Mouse (Mus musculus) embryo, embryonic 10.5 days (tissue): Measurements from ENCODE around the gene Bhlhb9.

Source experiments
- DNase-seq: peaks from one replicate; pipeline ENCODE4 v3.0.0-alpha.2; 2015; ENCODE audit warnings: low spot score

Gene Bhlhb9

DNA sequence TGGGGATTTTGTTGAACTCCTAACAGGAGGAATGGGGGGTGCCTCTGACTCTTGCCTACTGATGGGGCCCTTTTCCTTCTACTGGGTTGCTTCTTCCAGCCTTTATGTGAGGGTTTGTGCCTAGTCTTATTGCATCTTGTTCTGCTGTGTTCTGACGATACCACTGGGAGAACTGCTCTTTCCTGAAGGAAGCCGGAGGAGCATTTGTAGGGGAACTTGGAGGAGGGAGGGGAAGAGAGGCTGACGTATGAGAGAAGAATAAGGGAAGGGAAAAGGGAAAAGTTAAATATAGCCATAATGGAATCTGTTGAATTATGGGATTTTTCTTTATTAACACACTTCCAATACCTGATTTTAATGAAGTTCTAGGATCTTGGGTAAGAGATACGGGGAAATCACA lies 119.2 kb downstream of the Bhlhb9 start:
- DNase-seq, result no peak

DNA sequence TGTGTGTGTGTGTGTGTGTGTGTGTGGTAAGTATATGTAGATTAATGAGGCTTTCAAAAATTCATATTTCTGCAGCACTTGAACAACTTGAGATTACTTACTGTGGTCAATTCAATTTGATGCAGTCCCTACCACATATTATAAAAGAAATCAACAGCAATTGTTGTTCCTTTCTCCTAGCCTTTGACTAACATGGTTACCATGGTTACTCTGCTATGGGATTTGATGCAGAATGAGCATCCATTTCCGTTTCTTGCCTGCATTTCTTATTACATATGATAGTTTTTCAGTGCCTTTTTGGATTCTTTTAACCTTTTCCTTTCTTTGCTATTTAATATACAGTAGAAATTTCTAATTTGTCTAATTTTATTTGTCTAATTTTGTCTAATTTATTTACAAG lies 119.7 kb downstream of the Bhlhb9 start:
- no peak for DNase-seq

DNA sequence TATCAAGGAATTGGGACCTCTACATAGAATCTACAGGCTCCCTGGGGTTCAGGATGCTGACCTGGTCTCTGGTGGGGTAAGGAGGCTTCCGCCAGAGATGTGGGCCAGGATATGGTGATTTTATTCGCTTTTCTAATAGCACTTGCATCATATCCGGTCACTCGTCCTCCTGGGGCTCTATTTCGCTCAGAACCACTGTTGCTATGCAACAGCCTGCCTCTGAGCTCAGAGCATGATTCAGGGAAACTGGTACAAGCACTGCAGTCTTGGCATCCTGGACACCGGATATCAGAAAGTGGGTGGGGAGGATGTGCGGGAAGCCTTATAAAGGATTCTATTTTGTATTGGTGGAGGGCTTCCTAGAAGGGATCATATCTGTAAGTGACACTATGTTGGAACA lies 124.8 kb downstream of the Bhlhb9 start:
- no peak for DNase-seq

DNA sequence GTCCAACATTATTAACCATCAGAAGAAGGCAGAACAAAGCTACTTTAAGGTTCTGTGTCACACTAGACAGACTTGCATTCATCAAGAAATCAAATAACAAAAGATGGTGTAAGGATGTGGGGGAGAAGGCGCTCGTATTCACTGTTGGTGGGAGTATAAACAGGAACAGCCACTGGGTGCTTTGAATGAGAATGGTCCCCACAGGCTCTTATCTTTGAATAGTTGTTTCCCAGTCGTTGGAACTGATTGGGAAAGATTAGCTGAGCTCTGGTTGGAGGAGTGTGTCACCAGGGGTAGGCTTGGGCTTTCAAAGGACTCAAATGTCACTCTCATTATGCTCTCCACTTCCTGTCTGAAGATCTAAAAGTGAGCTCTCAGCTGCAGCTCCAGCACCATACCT lies 128.5 kb downstream of the Bhlhb9 start:
- DNase-seq, result no peak

DNA sequence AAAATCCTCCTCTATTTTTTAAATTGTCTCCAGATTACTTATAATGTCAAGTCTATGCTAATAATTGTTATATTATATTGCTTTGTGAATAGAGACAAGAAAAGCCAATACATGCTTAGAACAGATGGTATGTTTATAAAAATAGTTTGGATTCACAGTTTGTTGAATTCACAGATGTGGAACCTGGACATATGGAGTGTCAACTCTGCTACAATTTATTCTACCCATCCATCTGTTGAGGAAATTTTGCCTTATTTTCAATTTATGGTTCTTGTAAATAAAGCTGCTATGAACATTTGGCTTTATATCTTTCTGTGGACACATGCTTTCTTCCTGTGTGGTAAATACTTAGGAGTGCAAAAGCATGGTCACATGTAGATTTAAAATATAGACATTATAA lies 131.2 kb downstream of the Bhlhb9 start:
- DNase-seq, result no peak

DNA sequence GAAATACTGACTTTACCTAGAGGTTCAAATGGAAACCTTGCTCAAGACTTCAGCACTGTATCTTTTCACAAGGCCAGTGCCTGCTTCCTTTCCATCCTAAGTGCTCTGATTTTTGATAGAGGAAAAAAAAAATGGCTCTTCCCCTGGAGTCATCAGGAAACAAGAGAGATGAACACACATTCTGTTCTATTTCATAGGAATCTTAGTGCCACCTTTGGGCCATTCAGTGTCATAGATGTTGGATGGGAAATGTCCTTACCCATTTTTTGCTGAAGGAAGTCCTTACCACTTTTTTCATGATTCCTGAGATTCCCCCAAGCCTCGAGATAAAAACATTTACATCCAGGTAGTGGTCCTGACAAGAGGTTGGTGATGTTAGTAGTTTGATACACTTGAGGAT lies 139.1 kb downstream of the Bhlhb9 start:
- no peak for DNase-seq
